Mouse (Mus musculus): ENCODE measurements at regions not wholly inside any gene's neighbourhood (a gene's known extent, or its start where the extent isn't known, plus 50 kb on each side); places are given as distances from the start of the nearest gene placed in this dataset.

DNA sequence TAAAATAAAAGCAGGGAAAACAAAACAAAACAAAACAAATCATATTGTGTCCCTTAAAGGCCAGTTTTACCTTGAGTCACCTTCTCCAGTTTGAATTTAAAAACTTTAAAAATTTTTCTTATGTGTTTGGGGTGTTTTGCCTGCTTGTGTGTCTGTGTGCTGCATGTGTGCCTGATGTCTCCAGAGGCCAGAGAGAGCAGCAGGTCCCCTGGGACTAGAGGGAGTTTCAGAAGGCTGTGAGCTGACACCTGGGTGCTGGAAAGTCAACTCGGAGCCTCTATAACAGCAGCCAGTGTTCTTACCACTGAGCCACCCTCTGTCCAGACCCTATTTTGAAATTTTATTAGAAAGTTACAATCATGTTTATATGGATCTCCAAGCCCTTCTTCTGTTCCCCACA, 77.8 kb upstream of the Ptpn1 start:
- dilution Hi-C loops (cut with MboI; ENCODE audit: extremely low pct_ligation_motif_present, extremely low pct_unique_long_range_greater_than_20kb, low sequenced_read_pairs) (no loop called here), in situ Hi-C loops (cut with MboI; ENCODE audit: low pct_ligation_motif_present, low pct_unique_long_range_greater_than_20kb, low sequenced_read_pairs) (no loop called here)
- H3K27ac ChIP-seq (ENCODE audit: insufficient read depth, low read depth), result no peak overlapping the region
- H3K79me2 ChIP-seq (replicated peaks; ENCODE audit: control insufficient read depth, extremely low read depth, insufficient read depth, poor library complexity, severe bottlenecking), result no peaks in the 10 kb centered on the region
- peaks cover 94% of the 10 kb centered on the region for H3K27me3 ChIP-seq (replicated peaks)
- peaks cover 10% of the 10 kb centered on the region for H3K9me3 ChIP-seq (replicated peaks; ENCODE audit: low read length)
- TF ChIP-seq RCOR1 (conservative IDR thresholded peaks at IDR 0.05; ENCODE audit: low read depth, low read length) (no peak), EP300 (IDR thresholded peaks at IDR 0.05; ENCODE audit: low read length) (peak; percentile 49; the same call in 1 of the 2 replicates), TCF12 (IDR thresholded peaks at IDR 0.05; ENCODE audit: low read depth, low read length) (peak; percentile 82), PAX5 (IDR thresholded peaks at IDR 0.05; ENCODE audit: low read length) (no peak), BHLHE40 (IDR thresholded peaks at IDR 0.05; ENCODE audit: low read depth, low read length) (peak; percentile 59), CHD2 (IDR thresholded peaks at IDR 0.05; ENCODE audit: low read length) (no peak), ZC3H11A (IDR thresholded peaks at IDR 0.05; ENCODE audit: low read depth, low read length) (no peak), IRF4 (IDR thresholded peaks at IDR 0.05; ENCODE audit: low read depth, low read length) (peak; percentile 74), JUN (IDR thresholded peaks at IDR 0.05; ENCODE audit: insufficient read depth, low read depth, low read length) (no peak)
- no peak overlapping the region for H3K4me3 ChIP-seq (replicated peaks in 1 of 3; ENCODE audit: low read depth in 2 of 3, low read length in 2 of 3, poor library complexity in 1 of 3)
- peak; percentile 54 for DNase-seq (ENCODE audit: extremely low read depth)
- H3K36me3 ChIP-seq (replicated peaks in 1 of 2; ENCODE audit: control insufficient read depth in 1 of 2, insufficient read depth in 1 of 2, low read length in 1 of 2), result no peaks in the 10 kb centered on the region
- H3K9ac ChIP-seq (ENCODE audit: insufficient read depth, low read depth), result no peak overlapping the region
- H3K4me2 ChIP-seq (ENCODE audit: insufficient read depth, low read depth, poor library complexity, severe bottlenecking), result no peak overlapping the region
- H3K4me1 ChIP-seq (ENCODE audit: control insufficient read depth in 1 of 2, insufficient read depth in 2 of 2), result peaks cover 12 to 14% of the 10 kb centered on the region in 2 experiments

DNA sequence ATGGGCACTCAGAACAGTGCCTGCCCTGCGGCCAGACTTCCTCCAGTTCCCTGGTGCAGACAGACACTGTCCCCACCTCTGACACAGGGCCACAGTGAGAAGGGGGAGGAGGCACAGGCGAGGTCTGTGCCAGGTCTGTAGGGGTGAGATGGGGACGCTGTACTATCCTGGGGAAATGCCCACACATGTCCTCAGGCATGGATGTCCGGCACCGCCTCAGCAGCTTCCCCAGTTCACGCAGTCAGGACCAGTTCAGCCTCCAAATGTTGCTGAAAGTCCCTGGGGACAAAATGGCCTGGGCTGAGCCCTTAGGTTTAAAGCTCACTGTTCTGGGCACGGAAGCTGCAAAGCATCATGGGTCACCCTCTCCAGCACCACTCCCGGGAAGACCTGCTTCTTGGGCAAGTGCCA, 78.4 kb upstream of the Ptpn1 start:
- H3K9ac ChIP-seq (ENCODE audit: insufficient read depth, low read depth), result no peak overlapping the region
- no peaks in the 10 kb centered on the region for H3K36me3 ChIP-seq (replicated peaks in 1 of 2; ENCODE audit: control insufficient read depth in 1 of 2, insufficient read depth in 1 of 2, low read length in 1 of 2)
- H3K4me1 ChIP-seq (ENCODE audit: control insufficient read depth in 1 of 2, insufficient read depth in 2 of 2), result peaks cover 12 to 14% of the 10 kb centered on the region in 2 experiments
- TF ChIP-seq ELF1 (IDR thresholded peaks at IDR 0.05; ENCODE audit: low read depth, low read length), result peak; percentile 47; the same call in 1 of the 2 replicates
- no peak for TF ChIP-seq E2F4 (IDR thresholded peaks at IDR 0.05; ENCODE audit: insufficient replicate concordance, low read depth, low read length)
- dilution Hi-C loops (cut with MboI; ENCODE audit: extremely low pct_ligation_motif_present, extremely low pct_unique_long_range_greater_than_20kb, low sequenced_read_pairs) (no loop called here), in situ Hi-C loops (cut with MboI; ENCODE audit: low pct_ligation_motif_present, low pct_unique_long_range_greater_than_20kb, low sequenced_read_pairs) (no loop called here)
- H3K4me3 ChIP-seq (replicated peaks in 1 of 3; ENCODE audit: low read depth in 2 of 3, low read length in 2 of 3, poor library complexity in 1 of 3), result peak overlapping the region in 1 of 3 experiments; percentile 31
- no peaks in the 10 kb centered on the region for H3K79me2 ChIP-seq (replicated peaks; ENCODE audit: control insufficient read depth, extremely low read depth, insufficient read depth, poor library complexity, severe bottlenecking)
- no peak overlapping the region for H3K27ac ChIP-seq (ENCODE audit: insufficient read depth, low read depth)
- H3K27me3 ChIP-seq (replicated peaks), result peaks cover 94% of the 10 kb centered on the region
- H3K9me3 ChIP-seq (replicated peaks; ENCODE audit: low read length), result peaks cover 10% of the 10 kb centered on the region
- DNase-seq (ENCODE audit: extremely low read depth), result no peak
- peak overlapping the region; percentile 58 for H3K4me2 ChIP-seq (ENCODE audit: insufficient read depth, low read depth, poor library complexity, severe bottlenecking)

DNA sequence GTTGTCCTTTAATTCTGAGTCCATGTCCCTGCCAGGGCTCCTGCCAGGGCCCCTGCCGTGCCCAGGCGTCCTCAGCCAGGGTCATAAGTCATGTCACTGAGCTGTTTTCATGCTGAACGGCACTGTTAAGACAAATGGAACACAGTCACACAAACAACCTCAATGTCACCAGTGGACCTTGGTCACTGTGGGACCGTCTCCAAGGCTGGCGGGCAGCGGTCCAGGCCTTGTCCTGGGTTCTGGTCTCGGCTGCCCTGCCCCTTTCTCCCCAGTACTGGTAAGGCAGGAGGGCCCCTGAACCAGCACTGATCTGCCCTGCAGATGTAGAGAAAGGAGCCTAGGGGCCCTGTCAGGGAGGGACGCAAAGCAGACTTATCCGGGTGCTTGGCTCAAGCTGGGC, 79.3 kb upstream of the Ptpn1 start:
- peaks cover 12 to 14% of the 10 kb centered on the region in 2 experiments for H3K4me1 ChIP-seq (ENCODE audit: control insufficient read depth in 1 of 2, insufficient read depth in 2 of 2)
- dilution Hi-C loops (cut with MboI; ENCODE audit: extremely low pct_ligation_motif_present, extremely low pct_unique_long_range_greater_than_20kb, low sequenced_read_pairs), result no loop called here

More for the DNA sequence above, 79.3 kb upstream of the Ptpn1 start:
- Histone ChIP-seq H3K36me3 (replicated peaks in 1 of 2; ENCODE audit: control insufficient read depth in 1 of 2, insufficient read depth in 1 of 2, low read length in 1 of 2) (no peaks in the 10 kb centered on the region), H3K9me3 (replicated peaks; ENCODE audit: low read length) (peaks cover 10% of the 10 kb centered on the region), H3K4me3 (replicated peaks in 1 of 3; ENCODE audit: low read depth in 2 of 3, low read length in 2 of 3, poor library complexity in 1 of 3) (no peak overlapping the region), H3K4me2 (ENCODE audit: insufficient read depth, low read depth, poor library complexity, severe bottlenecking) (no peak overlapping the region), H3K27me3 (replicated peaks) (peaks cover 95% of the 10 kb centered on the region), H3K79me2 (replicated peaks; ENCODE audit: control insufficient read depth, extremely low read depth, insufficient read depth, poor library complexity, severe bottlenecking) (no peaks in the 10 kb centered on the region), H3K27ac (ENCODE audit: insufficient read depth, low read depth) (no peak overlapping the region), H3K9ac (ENCODE audit: insufficient read depth, low read depth) (no peak overlapping the region)
- no peak for DNase-seq (ENCODE audit: extremely low read depth)
- in situ Hi-C loops (cut with MboI; ENCODE audit: low pct_ligation_motif_present, low pct_unique_long_range_greater_than_20kb, low sequenced_read_pairs), result no loop called here
- no peak for TF ChIP-seq NRF1 (IDR thresholded peaks at IDR 0.05; ENCODE audit: low read depth, low read length)
- TF ChIP-seq ZMIZ1 (IDR thresholded peaks at IDR 0.05; ENCODE audit: low read depth, low read length), result no peak
- TF ChIP-seq IRF4 (IDR thresholded peaks at IDR 0.05; ENCODE audit: low read depth, low read length), result no peak
- no peak for TF ChIP-seq JUN (IDR thresholded peaks at IDR 0.05; ENCODE audit: insufficient read depth, low read depth, low read length)
- no peak for TF ChIP-seq SMC3 (IDR thresholded peaks at IDR 0.05; ENCODE audit: low read depth, low read length)
- no peak for TF ChIP-seq BHLHE40 (IDR thresholded peaks at IDR 0.05; ENCODE audit: low read depth, low read length)
- TF ChIP-seq SIN3A (IDR thresholded peaks at IDR 0.05; ENCODE audit: low read length), result no peak
